Mouse (Mus musculus) cortical plate, adult 2 months (tissue): Measurements from ENCODE around the gene Chm.
"Not testable (repeated sequence)": the region's sequence is repeated elsewhere in the genome, so short reads cannot be mapped to it uniquely, and the experiment has no call there.

Experiments
- CTCF ChIP-seq: fragments of 200-500 bp; IDR thresholded peaks from 2 replicates; pipeline ENCODE4 v1.5.1; 2011; ENCODE audit warnings: mild to moderate bottlenecking, control low read depth, low read length; ENCODE audit not compliant: insufficient read depth; ENCODE audit errors: extremely low read depth
- POLR2A ChIP-seq: fragments of 200-500 bp; IDR thresholded peaks from 2 replicates; pipeline ENCODE4 v1.6.1; 2011; ENCODE audit warnings: mild to moderate bottlenecking, low read length, control low read depth; ENCODE audit not compliant: insufficient read depth; ENCODE audit errors: extremely low read depth

DNA sequence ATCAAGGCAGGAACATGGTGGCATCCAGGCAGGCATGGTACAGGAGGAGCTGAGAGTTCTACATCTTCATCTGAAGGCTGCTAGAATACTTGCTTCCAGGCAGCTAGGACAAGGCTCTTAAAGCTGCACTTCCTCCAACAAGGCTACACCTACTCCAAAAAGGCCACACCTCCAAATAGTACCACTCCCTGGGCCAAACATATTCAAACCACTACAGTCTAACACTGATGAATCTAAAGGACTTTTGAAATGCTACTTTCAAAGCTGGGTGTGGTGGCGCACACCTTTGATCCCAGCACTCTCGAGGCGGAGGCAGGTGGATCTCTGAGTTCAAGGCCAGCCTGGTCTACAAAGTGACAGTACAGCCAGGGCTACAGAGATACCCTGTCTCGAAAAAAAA is 4.5 kb downstream of the Chm start:
- not testable (repeated sequence) for TF ChIP-seq CTCF, POLR2A
